Mouse (Mus musculus): Measurements from ENCODE around the gene Gm36079.
"Not testable (repeated sequence)": the region's sequence is repeated elsewhere in the genome, so short reads cannot be mapped to it uniquely, and the experiment has no call there.

The Gm36079 gene

GRCm38 (mm10) chr13:120026911-120027310 is at the start of gene Gm36079:
Gene Gm36079, minus strand, starts transcription at chr13:120027011.
- not testable (repeated sequence) for DNase-seq

GRCm38 (mm10) chr13:120070878-120071277 is 44.1 kb upstream of the Gm36079 start:
- DNase-seq, result not testable (repeated sequence)

GRCm38 (mm10) chr13:120070012-120070598 is 43.3 kb upstream of the Gm36079 start:
- DNase-seq, result not testable (repeated sequence)

- DNase-seq, result not testable (repeated sequence)
These were observed 36.8 kb upstream of the Gm36079 start for GRCm38 (mm10) chr13:120063439-120064089.

DNA sequence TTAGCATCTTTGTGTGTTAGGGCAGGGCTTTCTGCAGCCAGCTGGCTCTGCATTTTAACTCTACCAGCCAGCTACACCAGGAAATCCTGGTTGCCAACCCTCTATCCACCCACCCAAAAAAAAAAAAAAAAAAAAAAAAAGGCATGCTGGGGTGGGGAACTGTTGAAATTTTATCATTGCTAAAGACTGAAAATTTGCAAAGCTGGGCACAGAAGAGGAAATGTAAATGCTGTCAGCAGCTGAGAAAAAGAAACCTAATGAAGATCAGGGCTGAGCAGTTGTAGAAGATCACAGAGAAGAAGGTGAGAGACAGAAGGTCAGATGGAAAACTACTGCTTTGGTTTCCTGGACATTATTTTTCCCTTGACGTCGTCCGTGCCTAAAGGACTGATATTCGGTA is 36.1 kb upstream of the Gm36079 start:
- not testable (repeated sequence) for DNase-seq

- not testable (repeated sequence) for DNase-seq
These were observed 25.3 kb upstream of the Gm36079 start, which contains the start of gene Gm21188 for GRCm38 (mm10) chr13:120052085-120052484. Gene Gm21188, minus strand, starts transcription at chr13:120052194.

DNA sequence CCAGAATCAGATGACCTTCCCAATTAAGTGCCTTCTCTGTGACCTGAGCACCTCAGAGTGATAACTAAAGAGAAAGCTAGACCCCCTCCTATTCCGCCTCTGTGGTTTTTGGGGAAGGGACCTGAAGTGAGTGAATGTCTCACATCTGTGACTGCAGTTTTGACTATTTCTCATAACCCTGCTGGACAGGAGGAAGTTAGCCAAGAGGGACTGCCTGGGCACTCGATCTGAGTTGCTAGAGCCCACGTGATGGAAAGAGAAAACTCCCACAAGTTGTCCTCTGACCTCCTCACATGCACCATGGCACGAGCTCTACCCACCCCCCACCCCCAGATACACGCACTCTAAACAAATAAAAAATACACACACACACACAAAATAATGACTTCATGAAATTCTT is 21.8 kb upstream of the Gm36079 start:
- DNase-seq, result not testable (repeated sequence)

- DNase-seq, result not testable (repeated sequence)
These were observed 21.4 kb upstream of the Gm36079 start for GRCm38 (mm10) chr13:120048186-120048585.

DNA sequence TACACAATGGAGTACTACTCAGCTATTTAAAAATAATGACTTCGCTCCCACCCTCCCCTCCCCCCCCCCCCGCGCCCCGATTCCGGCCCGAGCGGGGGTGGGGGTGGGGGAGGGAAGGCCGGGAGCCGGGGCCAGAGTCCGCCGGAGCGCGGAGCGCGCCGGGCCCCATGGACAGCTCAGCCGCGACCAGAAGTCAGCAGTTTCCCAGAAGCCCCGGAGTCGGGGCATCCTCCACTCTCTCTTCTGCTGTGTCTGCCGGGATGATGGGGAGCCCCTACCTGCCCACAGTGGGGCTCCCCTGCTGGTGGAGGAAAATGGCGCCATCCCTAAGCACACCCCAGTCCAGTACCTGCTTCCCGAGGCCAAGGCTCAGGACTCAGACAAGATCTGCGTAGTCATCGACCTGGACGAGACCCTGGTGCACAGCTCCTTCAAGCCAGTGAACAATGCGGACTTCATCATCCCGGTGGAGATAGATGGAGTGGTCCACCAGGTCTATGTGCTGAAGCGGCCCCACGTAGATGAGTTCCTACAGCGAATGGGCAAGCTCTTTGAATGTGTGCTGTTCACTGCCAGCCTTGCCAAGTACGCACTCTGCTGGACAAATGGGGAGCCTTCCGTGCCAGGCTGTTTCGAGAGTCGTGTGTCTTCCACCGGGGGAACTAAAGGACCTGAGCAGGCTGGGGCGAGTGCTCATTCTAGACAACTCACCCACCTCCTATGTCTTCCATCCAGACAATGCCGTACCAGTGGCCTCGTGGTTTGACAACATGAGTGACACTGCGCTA is 19.8 kb upstream of the Gm36079 start:
- DNase-seq, result not testable (repeated sequence)

- not testable (repeated sequence) for DNase-seq
These were observed 14.3 kb upstream of the Gm36079 start for GRCm38 (mm10) chr13:120041145-120041544.

DNA sequence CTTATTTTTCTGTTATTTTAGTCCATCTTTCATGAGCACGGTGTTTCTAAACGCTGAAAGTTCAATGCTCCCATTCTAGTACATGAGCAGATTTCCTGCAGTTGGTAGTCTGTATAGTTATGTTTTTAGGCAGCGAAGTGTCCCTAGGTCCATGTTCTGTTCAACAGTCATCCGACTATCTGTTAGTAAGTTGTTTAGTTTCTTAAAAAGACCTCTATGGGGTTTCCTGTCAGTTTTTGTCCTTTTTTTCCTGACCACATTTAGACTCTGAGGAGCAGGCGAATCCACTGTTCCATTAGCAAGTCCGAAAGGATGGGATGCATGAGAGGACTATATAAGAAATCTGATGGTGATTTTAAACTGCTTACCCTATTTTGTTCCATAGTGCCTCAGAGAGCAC is 11.1 kb upstream of the Gm36079 start:
- DNase-seq, result not testable (repeated sequence)

- not testable (repeated sequence) for DNase-seq
These were observed 9.8 kb upstream of the Gm36079 start for GRCm38 (mm10) chr13:120036577-120037115.

GRCm38 (mm10) chr13:120035151-120035550 is 8.3 kb upstream of the Gm36079 start:
- DNase-seq, result not testable (repeated sequence)

DNA sequence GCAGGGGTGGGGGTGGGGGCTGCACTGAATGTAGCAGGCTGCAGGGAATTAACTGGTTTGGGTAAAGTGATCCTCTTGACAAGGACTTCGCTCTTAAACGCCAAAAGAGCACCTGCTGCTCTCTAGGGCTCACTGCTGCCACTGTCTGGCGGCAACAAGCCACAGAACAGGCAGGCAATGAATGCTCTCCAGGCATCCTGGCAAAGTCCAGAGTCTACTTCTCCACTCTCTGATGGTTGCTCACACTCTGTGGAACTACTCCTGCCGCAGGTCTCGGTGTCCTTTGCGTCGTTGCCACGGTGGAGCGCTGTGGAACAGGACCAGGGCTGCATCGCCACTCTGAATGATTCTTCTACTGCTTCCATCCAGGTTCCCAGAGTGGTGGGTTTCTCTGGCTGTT is 7.8 kb upstream of the Gm36079 start:
- not testable (repeated sequence) for DNase-seq

DNA sequence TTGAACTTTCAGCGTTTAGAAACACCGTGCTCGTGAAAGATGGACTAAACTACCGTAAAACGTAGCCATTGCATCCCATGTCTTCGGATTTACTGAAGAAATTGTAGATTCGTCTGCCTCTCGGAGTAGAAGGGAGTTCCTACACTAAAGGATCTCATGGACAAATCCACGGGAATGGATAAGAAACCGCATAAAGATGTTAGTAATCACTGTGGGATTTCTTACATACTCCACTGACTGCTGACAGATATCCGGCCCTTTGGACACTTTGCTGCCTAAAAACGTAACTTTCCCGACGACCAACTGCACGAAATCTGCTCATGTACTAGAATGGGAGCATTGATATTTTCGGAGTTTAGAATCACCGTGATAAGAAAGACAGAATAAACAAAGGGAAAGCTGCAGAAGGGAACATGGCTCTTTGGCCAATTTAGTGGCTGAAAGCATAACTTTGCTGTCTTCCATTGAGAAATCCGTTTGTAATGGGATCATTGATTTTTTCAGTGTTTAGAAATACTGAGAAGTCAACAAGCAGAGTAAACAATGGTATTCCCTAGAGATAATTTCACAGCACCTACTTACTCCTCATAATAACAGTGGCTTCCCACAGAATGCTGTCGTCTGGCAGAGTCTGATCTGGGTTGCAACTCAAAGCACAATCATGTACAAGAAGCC is 6.8 kb upstream of the Gm36079 start:
- DNase-seq, result not testable (repeated sequence)

- DNase-seq, result not testable (repeated sequence)
These were observed 4.9 kb upstream of the Gm36079 start for GRCm38 (mm10) chr13:120031676-120032075.

DNA sequence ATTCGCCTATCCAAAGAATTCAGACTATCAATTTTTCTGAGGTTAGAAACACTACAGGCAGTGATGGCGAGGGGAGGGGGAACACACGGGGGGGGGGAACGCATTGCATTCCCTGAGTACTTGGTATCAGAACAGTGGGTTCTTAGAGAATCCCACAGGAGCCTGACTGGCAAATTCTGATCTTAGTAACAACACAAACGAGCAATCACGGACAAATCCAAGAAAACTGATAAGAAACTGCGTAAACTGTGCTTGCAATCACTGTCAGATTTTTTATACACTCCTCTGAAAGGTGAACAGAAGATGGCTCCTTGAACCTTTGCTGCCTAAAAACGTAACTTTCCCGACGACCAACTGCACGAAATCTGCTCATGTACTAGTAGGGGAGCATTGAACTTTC is 557 bp upstream of the Gm36079 start:
- not testable (repeated sequence) for DNase-seq

DNA sequence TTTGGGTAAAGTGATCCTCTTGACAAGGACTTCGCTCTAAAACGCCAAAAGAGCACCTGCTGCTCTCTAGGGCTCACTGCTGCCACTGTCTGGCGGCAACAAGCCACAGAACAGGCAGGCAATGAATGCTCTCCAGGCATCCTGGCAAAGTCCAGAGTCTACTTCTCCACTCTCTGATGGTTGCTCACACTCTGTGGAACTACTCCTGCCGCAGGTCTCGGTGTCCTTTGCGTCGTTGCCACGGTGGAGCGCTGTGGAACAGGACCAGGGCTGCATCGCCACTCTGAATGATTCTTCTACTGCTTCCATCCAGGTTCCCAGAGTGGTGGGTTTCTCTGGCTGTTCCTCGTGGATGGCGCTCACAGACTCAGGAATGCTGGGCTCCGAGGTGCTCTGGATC is 438 bp downstream of the Gm36079 start:
- not testable (repeated sequence) for DNase-seq

DNA sequence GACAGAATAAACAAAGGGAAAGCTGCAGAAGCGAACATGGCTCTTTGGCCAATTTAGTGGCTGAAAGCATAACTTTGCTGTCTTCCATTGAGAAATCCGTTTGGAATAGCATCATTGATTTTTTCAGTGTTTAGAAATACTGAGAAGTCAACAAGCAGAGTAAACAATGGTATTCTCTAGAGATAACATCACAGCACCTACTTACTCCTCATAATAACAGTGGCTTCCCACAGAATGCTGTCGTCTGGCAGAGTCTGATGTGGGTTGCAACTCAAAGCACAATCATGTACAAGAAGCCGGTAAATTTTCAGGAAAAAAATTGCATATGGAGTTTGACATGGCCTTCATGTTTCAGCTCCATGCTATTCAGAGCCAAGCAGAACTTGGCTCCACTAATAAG is 1.2 kb downstream of the Gm36079 start:
- not testable (repeated sequence) for DNase-seq

DNA sequence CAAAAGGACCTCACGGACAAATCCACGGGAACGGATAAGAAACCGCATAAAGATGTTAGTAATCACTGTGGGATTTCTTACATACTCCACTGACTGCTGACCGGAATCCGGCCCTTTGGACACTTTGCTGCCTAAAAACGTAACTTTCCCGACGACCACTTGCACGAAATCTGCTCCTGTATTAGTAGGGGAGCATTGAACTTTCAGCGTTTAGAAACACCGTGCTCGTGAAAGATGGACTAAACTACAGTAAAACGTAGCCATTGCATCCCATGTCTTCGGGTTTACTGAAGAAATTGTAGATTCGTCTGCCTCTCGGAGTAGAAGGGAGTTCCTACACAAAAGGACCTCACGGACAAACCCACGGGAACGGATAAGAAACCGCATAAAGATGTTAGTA is 1.8 kb downstream of the Gm36079 start:
- DNase-seq, result not testable (repeated sequence)

GRCm38 (mm10) chr13:120024581-120024980 is 2.2 kb downstream of the Gm36079 start:
- DNase-seq, result not testable (repeated sequence)

GRCm38 (mm10) chr13:120021477-120021876 is 5.3 kb downstream of the Gm36079 start:
- DNase-seq, result not testable (repeated sequence)

Data from thymus, adult 18-20 months (tissue).